Mouse (Mus musculus): Measurements from ENCODE around the gene Snai1. TPM values are rescaled to one million over a fixed set of nuclear protein-coding genes. Genes with fewer than 3 reads are reported as not detected.

Gene Snai1
- polyA plus RNA-seq, 1 experiment from 2014 or later = 66.8 TPM

DNA sequence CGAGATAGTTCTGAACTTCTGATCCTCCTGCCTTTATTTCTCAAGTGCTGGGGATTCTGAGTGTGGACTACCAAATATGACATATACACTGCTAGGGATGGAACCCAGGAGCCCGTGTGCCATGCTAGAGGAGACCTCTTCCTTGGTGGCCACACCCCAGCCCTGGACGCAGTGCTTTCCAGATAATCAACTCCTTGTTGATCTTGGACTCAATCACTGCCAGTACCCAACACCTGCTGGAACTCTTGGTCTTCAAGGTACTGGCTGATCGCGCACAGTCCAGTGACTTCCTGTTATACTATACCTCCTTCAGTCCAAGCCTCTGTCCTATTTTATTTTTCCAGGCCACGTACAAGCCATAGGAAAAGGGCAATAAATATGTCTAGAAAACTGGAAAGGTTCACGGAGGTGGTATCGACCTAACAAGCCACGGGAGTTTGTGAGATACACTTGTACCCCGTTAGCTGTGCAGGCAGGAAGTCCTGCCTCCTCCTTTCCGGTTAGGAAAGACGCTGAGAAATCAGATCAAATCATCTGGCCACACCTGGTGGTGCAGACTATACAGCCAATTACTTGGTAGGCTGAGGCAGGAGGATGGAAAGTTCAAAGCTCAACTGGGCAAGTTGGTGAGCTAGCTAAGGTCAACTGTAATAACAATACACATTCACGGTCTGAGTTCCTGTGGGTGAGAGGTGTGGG, 35.3 kb upstream of the Snai1 start:
- DNase-seq (ENCODE audit: low spot score) (no peak), ATAC-seq (replicated peaks; ENCODE audit: insufficient number of reproducible peaks, low FRiP score, low TSS enrichment, low read depth) (0 out of 2 replicates have a peak, but pooled peaks have one; percentile 1)
- H3K36me3 ChIP-seq (replicated peaks; ENCODE audit: control insufficient read depth, insufficient read depth, low read depth, low read length) = no peaks in the 10 kb centered on the region; the same call in 1 of the 2 replicates
- H3K4me3 ChIP-seq (ENCODE audit: low read depth, low read length) = peak overlapping the region; percentile 76
- no peaks in the 10 kb centered on the region; the same call in 1 of the 2 replicates for H3K4me1 ChIP-seq (ENCODE audit: control insufficient read depth, insufficient read depth, low read length)
- no peaks in the 10 kb centered on the region for H3K9me3 ChIP-seq (replicated peaks; ENCODE audit: control insufficient read depth, low read length)
- H3K4me2 ChIP-seq (ENCODE audit: low read depth, low read length) = peak overlapping the region; percentile 21
- no peak overlapping the region for H3K27ac ChIP-seq (replicated peaks; ENCODE audit: low read depth, low read length)
- 47% methylated on average over 13 of the region's 13 CpGs for WGBS
- H3K9ac ChIP-seq (replicated peaks; ENCODE audit: low read length) = no peak overlapping the region
- H3K27me3 ChIP-seq (ENCODE audit: control insufficient read depth, insufficient read depth, low read length) = no peaks in the 10 kb centered on the region

DNA sequence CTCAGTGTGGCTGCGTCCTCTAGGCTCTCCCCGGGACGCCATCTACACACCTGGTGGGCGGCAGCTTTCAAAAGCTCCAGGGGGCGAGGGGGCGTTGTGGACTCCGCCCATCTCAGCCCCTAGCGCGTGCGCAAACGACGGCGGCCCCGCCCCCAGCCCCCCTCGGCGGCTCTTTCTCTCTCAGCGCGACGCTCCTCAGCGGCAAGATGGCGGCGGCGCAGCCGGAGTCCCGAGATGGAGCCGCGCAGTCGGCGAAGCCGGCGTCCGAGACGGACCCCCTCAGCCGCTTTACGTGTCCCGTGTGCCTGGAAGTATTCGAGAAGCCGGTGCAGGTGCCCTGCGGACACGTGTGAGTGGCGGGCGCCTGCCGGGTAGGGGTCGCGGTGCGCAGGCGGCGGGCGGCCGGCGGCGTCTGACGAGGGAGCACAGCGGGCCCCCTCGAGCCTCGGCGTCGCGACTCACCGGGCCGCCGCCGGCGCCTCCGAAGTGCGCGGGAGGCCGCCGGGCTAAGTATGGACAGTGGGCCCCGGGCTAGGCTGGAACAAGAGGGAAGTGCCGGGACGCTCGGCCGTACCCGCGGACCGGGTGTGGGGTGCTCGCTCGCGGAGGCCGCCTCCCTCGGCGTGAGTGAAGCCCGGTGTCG, 34.6 kb upstream of the Snai1 start:
- under 1% methylated on average over 85 of the region's 85 CpGs for WGBS
- peak overlapping the region; percentile 82 for H3K4me2 ChIP-seq (ENCODE audit: low read depth, low read length)
- no peaks in the 10 kb centered on the region; the same call in 1 of the 2 replicates for H3K36me3 ChIP-seq (replicated peaks; ENCODE audit: control insufficient read depth, insufficient read depth, low read depth, low read length)
- no peaks in the 10 kb centered on the region for H3K27me3 ChIP-seq (ENCODE audit: control insufficient read depth, insufficient read depth, low read length)
- H3K9me3 ChIP-seq (replicated peaks; ENCODE audit: control insufficient read depth, low read length) = no peaks in the 10 kb centered on the region
- peak overlapping the region; percentile 63 for H3K27ac ChIP-seq (replicated peaks; ENCODE audit: low read depth, low read length)
- no peaks in the 10 kb centered on the region; the same call in 1 of the 2 replicates for H3K4me1 ChIP-seq (ENCODE audit: control insufficient read depth, insufficient read depth, low read length)
- peak overlapping the region; percentile 76 for H3K4me3 ChIP-seq (ENCODE audit: low read depth, low read length)
- ATAC-seq (replicated peaks; ENCODE audit: insufficient number of reproducible peaks, low FRiP score, low TSS enrichment, low read depth) (peak; percentile 79), DNase-seq (ENCODE audit: low spot score) (peak; percentile 92)
- peak overlapping the region; percentile 93 for H3K9ac ChIP-seq (replicated peaks; ENCODE audit: low read length)

GRCm38 (mm10) chr2:167503896-167504349, 34.1 kb upstream of the Snai1 start:
- H3K36me3 ChIP-seq (replicated peaks; ENCODE audit: control insufficient read depth, insufficient read depth, low read depth, low read length) = no peaks in the 10 kb centered on the region; the same call in 1 of the 2 replicates
- peak overlapping the region; percentile 82 for H3K4me2 ChIP-seq (ENCODE audit: low read depth, low read length)
- peak overlapping the region; percentile 93 for H3K9ac ChIP-seq (replicated peaks; ENCODE audit: low read length)
- under 1% methylated on average over 32 of the region's 32 CpGs for WGBS
- 0 out of 2 replicates have a peak, but pooled peaks have one; percentile 19 for ATAC-seq (replicated peaks; ENCODE audit: insufficient number of reproducible peaks, low FRiP score, low TSS enrichment, low read depth)
- no peaks in the 10 kb centered on the region for H3K9me3 ChIP-seq (replicated peaks; ENCODE audit: control insufficient read depth, low read length)
- peak overlapping the region; percentile 76 for H3K4me3 ChIP-seq (ENCODE audit: low read depth, low read length)
- peak overlapping the region; percentile 63 for H3K27ac ChIP-seq (replicated peaks; ENCODE audit: low read depth, low read length)
- peak; percentile 29 for DNase-seq (ENCODE audit: low spot score)
- no peaks in the 10 kb centered on the region for H3K27me3 ChIP-seq (ENCODE audit: control insufficient read depth, insufficient read depth, low read length)
- no peaks in the 10 kb centered on the region; the same call in 1 of the 2 replicates for H3K4me1 ChIP-seq (ENCODE audit: control insufficient read depth, insufficient read depth, low read length)

DNA sequence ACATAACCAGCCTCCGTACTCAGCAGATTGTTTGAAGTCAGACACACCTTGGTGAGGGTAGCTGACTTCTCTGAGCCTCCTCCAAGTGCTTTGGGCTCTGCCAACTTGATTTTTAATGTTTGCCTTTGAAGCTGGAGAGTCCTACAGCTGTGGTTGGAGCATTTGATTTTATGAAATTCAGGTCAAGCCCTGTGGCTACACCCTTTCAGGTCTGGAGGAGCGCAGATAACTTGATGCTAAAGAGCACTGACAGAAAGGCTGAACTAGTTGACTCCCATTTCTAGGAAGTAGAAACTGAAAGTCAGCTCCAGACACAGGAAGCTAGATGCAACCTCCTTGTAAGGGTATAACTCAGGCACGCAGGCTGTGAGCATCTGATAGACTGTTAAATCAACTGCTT, 32.9 kb upstream of the Snai1 start:
- Histone ChIP-seq H3K4me3 (ENCODE audit: low read depth, low read length) (no peak overlapping the region), H3K4me1 (ENCODE audit: control insufficient read depth, insufficient read depth, low read length) (no peaks in the 10 kb centered on the region; the same call in 1 of the 2 replicates), H3K27me3 (ENCODE audit: control insufficient read depth, insufficient read depth, low read length) (no peaks in the 10 kb centered on the region), H3K4me2 (ENCODE audit: low read depth, low read length) (peak overlapping the region; percentile 11; the same call in 1 of the 2 replicates), H3K36me3 (replicated peaks; ENCODE audit: control insufficient read depth, insufficient read depth, low read depth, low read length) (no peaks in the 10 kb centered on the region; the same call in 1 of the 2 replicates), H3K9ac (replicated peaks; ENCODE audit: low read length) (no peak overlapping the region), H3K27ac (replicated peaks; ENCODE audit: low read depth, low read length) (no peak overlapping the region), H3K9me3 (replicated peaks; ENCODE audit: control insufficient read depth, low read length) (no peaks in the 10 kb centered on the region)
- WGBS = 87% methylated on average over 3 of the region's 3 CpGs
- no peak for DNase-seq (ENCODE audit: low spot score)
- ATAC-seq (replicated peaks; ENCODE audit: insufficient number of reproducible peaks, low FRiP score, low TSS enrichment, low read depth) = no peak

GRCm38 (mm10) chr2:167506546-167507260, 31.3 kb upstream of the Snai1 start:
- Histone ChIP-seq H3K9ac (replicated peaks; ENCODE audit: low read length) (no peak overlapping the region), H3K27me3 (ENCODE audit: control insufficient read depth, insufficient read depth, low read length) (no peaks in the 10 kb centered on the region), H3K27ac (replicated peaks; ENCODE audit: low read depth, low read length) (no peak overlapping the region), H3K4me2 (ENCODE audit: low read depth, low read length) (no peak overlapping the region), H3K4me3 (ENCODE audit: low read depth, low read length) (no peak overlapping the region), H3K4me1 (ENCODE audit: control insufficient read depth, insufficient read depth, low read length) (no peaks in the 10 kb centered on the region; the same call in 1 of the 2 replicates), H3K9me3 (replicated peaks; ENCODE audit: control insufficient read depth, low read length) (no peaks in the 10 kb centered on the region), H3K36me3 (replicated peaks; ENCODE audit: control insufficient read depth, insufficient read depth, low read depth, low read length) (peaks cover 5% of the 10 kb centered on the region; the same call in 1 of the 2 replicates)
- 97% methylated on average over 10 of the region's 10 CpGs for WGBS
- DNase-seq (ENCODE audit: low spot score) = no peak
- ATAC-seq (replicated peaks; ENCODE audit: insufficient number of reproducible peaks, low FRiP score, low TSS enrichment, low read depth) = no peak

DNA sequence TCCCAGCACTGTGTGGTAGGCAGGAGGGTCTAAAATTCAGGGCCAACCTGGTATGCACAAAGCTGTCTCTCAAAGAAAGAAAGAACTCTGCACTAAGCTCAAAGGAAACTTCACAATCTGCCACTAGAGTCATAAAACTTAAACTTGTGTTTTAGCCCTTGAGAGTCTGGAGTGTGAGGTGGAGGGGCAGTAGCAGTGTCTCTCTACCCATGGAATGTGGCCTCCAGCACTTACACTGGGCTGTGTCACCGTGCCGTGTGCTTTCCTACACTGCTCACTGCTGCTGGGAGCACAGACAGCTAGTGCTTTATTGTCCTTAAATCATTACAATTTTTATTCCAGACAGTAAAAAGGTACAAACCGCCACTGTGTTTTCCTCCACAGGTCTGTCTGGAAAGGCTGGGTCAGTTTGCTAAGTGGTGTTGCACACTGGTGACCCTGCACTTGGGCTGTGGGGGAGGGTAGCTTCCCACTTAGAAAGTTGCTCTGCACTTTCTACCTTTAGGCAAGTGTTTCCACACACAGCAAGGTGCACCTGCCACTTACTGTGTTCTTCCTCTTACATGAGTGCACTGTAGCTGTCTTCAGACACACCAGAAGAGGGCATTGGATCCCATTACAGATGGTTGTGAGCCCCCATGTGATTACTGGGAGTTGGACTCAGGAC, 30.1 kb upstream of the Snai1 start:
- H3K9me3 ChIP-seq (replicated peaks; ENCODE audit: control insufficient read depth, low read length) = no peaks in the 10 kb centered on the region
- DNase-seq (ENCODE audit: low spot score) (no peak), ATAC-seq (replicated peaks; ENCODE audit: insufficient number of reproducible peaks, low FRiP score, low TSS enrichment, low read depth) (no peak)
- H3K9ac ChIP-seq (replicated peaks; ENCODE audit: low read length) = no peak overlapping the region
- no peak overlapping the region for H3K4me2 ChIP-seq (ENCODE audit: low read depth, low read length)
- WGBS = 99% methylated on average over 3 of the region's 3 CpGs
- peaks cover 6% of the 10 kb centered on the region for H3K36me3 ChIP-seq (replicated peaks; ENCODE audit: control insufficient read depth, insufficient read depth, low read depth, low read length)
- H3K4me3 ChIP-seq (ENCODE audit: low read depth, low read length) = no peak overlapping the region
- no peaks in the 10 kb centered on the region; the same call in 1 of the 2 replicates for H3K4me1 ChIP-seq (ENCODE audit: control insufficient read depth, insufficient read depth, low read length)
- no peak overlapping the region for H3K27ac ChIP-seq (replicated peaks; ENCODE audit: low read depth, low read length)
- no peaks in the 10 kb centered on the region for H3K27me3 ChIP-seq (ENCODE audit: control insufficient read depth, insufficient read depth, low read length)

DNA sequence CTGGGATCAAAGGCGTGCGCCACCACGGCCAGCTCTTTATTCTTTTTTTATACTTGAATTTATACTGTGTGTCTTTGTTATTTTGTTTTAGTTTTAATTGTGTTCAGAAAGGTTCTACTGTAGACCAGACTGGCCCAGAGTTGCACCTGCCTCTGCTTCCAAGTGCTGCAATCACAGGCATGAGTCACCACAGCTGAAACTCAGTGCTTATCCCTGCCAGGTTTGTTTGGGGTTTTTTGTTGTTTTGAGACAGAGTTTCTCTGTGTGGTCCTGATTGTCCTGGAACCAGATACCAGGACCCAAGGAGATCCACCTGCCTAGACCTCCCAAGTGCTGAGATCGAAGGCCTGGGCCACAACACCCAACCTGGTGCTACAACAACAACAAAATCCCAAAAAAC, 29.4 kb upstream of the Snai1 start:
- Histone ChIP-seq H3K27ac (replicated peaks; ENCODE audit: low read depth, low read length) (no peak overlapping the region), H3K4me3 (ENCODE audit: low read depth, low read length) (no peak overlapping the region), H3K4me1 (ENCODE audit: control insufficient read depth, insufficient read depth, low read length) (no peaks in the 10 kb centered on the region; the same call in 1 of the 2 replicates), H3K36me3 (replicated peaks; ENCODE audit: control insufficient read depth, insufficient read depth, low read depth, low read length) (peaks cover 8% of the 10 kb centered on the region), H3K27me3 (ENCODE audit: control insufficient read depth, insufficient read depth, low read length) (no peaks in the 10 kb centered on the region), H3K4me2 (ENCODE audit: low read depth, low read length) (no peak overlapping the region), H3K9me3 (replicated peaks; ENCODE audit: control insufficient read depth, low read length) (no peaks in the 10 kb centered on the region), H3K9ac (replicated peaks; ENCODE audit: low read length) (no peak overlapping the region)
- 93% methylated on average over 4 of the region's 4 CpGs for WGBS
- DNase-seq (ENCODE audit: low spot score) (no peak), ATAC-seq (replicated peaks; ENCODE audit: insufficient number of reproducible peaks, low FRiP score, low TSS enrichment, low read depth) (no peak)
